Mouse (Mus musculus): ENCODE results near the gene B3galnt2.
"Not testable (repeated sequence)": the region's sequence is repeated elsewhere in the genome, so short reads cannot be mapped to it uniquely, and the experiment has no call there.

The B3galnt2 gene

DNA sequence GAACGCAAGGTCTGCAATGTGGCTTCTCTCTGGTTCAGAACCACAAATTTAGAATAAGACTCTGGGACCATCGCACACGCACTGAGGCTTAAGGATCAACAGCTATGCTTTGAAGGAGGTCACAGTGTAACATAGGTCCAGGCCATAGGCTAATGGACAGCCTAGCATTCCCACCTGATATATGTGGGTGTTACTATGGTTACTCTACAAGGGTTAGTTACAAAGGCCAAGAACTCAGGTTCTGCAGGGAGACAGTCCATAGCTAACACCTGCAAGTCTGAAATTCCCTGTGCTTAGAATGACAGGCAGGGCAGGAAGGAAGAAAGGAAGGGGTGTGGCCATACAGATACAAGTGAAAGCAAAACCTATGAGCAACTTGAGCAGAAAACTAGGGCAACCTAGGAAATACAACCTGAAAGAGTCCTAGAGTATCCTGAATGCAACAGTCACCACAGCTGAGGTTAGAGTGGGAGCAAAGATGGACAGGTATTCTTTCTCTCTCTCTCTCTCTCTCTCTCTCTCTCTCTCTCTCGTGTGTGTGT is 57.3 kb downstream of the B3galnt2 start:
- DNase-seq = no peak

DNA sequence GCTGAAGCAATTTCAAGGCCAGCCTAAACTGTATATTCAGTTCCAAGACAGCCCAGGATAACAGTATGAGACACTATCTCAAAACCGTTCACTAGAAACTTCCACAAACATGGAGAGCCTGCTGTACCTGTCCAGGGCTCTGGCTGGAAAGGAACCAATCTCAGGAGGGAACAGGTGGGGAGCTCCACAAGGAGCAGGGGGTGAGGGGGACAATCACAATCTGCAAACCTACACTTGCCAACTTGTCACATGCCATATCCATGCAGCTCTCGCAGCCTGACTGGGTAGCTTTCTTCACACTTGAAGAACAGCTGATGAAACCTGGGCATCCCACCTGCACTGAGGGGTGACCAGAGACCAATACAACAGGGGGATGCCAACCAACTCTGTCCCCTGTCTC is 59.7 kb downstream of the B3galnt2 start:
- no peak for DNase-seq

DNA sequence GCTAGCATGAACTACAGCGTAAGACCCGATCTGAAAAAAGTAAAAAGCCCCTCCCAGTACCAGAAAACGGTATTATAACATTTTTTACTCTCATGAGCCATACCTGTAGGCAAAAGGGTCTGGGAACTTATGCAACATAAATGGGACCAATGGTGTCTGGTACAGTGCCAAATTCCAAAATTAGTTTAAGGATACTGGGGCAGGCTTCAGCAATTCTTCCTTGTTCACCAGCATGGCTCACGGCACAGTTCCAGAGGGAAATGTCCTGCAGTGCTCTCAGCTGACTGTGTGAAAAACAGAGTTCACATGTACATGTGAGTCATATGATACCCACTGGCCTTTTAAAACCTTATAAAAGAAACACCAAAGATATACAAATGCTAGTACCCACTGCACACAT is 60.3 kb downstream of the B3galnt2 start:
- no peak for DNase-seq

DNA sequence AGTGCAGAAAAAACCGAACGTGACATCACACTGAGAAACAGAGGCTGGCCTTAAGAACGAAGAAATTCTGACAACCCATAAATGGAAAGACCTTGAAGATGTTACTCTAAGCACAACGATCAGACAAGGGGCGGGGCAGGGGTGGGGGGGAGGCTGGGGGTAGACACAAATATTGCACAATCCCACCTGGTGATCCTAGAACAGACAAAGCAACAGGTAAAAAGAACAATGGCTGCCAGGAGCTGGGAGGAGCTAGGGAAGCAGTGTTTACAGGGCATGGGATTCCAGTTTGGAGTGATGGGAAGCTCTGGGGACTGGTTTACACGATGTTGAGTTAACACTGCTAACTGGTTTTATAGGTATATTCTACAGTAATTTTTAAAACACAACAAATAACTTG is 61.3 kb downstream of the B3galnt2 start:
- no peak for DNase-seq

DNA sequence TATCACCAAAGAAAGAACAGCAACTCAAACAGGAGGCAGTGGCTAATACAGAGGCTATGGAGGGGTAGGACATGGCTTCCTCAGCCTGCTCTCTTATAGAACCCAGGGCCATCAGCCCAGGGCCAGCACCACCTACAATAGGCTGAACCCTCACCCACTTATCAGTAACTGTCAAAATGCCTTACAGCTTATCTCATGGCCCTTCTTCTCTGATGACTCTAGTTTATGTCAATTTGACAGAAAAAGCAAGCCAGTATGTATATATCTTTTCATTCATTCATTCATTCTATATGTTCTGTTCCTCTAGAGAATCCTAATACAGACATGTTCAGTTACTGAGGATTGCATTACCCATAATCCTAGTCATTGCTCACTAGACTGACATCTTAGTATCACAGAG is 64.0 kb downstream of the B3galnt2 start:
- no peak for DNase-seq

DNA sequence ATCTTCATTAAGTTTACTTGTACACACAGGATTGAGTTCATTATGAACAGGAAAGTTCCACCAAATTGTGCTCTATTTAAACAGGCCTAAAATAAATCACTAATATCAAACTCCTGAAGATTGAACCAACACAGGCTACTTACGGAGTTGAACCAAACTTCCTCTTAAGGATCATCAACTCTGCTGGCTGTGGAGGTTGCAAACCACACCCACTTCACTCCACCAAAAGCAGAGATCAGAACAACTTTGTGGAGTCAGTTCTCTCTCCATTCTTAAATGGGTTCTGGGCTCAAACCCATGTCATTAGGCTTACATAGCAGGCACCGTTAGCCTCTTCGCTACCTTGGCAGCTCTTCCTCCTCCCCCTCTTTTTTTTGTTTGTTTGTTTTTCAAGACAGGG is 64.6 kb downstream of the B3galnt2 start:
- DNase-seq = no peak

DNA sequence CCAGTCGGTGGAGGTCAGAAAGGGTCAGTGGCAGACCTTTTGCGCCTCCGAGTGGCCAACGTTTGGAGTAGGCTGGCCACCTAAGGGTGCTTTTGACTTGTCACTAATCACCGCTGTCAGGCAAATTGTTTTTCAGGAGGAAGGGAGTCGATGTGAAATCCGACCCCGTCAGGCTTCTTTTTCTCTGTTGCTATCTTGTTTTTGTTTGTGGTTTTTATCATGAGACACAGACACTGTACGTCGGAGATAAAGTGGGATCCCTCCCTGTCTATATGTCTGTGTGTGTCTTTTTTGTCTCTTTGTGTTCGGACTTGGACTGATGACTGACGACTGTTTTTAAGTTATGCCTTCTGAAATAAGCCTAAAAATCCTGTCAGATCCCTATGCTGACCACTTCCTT is 67.1 kb downstream of the B3galnt2 start:
- DNase-seq = not testable (repeated sequence)

DNA sequence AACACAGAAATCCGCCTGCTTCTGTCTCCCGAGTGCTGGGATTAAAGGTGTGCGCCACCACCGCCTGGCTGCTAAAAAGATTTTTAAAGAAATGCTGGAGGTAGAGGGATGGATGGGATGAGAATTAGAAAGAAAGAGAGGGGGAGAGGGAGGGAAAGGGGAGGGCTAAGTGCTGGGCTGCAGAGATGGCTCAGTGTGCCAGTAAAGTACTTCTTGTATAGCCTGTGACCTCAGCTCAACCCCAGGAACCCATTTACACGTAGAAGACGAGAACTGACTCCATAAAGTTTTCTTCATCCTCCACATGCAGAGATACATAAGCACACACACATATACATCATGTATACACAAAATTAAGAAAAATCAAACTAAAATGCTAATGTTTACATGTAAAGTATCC is 71.3 kb downstream of the B3galnt2 start:
- DNase-seq = no peak

DNA sequence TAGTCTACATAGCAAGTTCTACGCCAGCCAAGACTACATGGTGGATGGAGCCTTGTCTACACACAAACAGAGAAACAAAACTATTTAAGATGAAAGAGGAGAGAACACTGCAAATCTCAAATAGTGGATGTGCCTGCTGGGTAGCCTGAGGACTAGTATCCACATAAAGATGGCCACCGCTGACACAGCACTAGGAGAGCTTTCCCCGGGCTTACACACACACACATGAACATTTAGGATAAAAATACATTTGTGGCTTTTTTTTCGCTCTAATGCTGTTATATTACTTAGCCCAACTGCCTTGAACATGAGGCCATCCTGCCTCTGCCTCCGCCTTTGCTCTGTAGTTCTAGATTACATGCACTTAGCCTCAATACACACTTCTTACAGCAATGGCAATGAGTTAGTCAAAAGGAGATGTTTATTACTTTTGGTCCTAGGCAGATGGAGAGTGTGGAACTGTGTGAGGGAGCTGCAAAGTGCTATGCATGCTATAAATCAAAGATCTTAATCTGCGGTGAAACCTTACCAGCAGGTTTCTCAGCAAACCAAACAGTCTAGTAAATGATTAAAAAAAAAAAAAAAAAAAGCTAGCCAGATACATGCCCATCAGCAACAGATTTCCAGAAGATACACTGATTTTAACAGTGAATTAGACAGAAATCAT is 72.0 kb downstream of the B3galnt2 start:
- no peak for DNase-seq

DNA sequence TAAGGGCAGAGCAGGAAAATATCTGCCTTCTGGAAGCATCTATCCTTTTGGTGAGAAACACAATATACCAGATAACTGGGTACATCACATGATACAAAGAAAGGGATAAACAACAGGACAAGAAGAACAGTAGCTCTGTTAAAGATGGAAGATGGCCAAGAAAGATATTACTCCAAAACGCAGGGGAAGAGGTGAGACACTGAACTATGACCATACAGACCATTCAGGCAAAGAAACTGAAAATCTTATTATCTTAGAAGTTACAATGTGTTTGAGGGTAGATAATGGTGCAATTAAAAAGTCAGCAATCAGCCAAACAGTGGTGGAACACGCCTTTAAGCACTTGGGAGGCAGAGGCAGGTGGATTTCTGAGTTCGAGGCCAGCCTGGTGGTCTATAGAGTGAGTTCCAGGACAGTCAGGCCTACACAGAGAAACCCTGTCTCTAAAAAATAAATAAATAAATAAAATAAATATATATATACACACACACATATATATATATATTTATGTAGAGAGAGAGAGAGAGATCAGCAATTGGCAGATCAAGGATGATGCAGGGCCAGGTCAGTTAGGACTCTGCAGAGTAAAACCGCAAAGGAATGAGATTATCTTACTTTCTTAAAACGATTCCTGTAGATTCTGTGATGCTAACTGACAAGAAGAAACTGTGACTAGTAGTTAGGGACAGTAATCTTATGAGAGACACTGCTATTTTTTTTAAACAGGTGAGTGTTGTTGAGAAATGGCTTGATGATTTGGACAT is 79.2 kb downstream of the B3galnt2 start:
- DNase-seq = no peak

DNA sequence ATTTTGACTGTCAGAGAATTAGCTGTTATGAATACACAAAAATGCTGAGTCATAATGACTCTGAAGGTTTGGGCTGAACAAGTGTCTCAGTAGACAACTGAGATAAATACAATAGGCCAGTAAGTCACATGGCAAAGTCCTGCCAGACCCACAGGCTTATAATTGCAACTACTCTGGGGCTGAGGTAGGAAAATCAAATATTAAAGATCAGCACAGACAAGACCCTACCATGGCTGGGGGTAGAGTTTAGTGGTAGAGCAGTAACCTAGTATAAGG is 79.7 kb downstream of the B3galnt2 start:
- DNase-seq = peak; percentile 28

DNA sequence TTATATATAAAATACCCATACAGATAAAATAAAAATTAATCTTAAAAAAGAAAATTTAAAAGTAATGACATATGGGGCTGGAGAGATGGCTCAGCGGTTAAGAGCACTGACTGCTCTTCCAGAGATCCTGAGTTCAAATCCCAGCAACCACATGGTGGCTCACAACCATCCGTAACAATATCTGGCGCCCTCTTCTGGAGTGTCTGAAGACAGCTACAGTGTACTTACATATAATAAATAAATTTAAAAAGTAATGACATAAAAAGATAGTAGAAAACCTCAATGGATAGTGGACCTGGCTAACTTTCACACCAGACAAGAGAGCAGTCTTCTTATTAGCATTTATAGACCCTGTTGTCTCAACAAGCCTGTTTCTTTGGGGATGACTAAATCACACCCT is 81.1 kb downstream of the B3galnt2 start:
- DNase-seq = not testable (repeated sequence)

DNA sequence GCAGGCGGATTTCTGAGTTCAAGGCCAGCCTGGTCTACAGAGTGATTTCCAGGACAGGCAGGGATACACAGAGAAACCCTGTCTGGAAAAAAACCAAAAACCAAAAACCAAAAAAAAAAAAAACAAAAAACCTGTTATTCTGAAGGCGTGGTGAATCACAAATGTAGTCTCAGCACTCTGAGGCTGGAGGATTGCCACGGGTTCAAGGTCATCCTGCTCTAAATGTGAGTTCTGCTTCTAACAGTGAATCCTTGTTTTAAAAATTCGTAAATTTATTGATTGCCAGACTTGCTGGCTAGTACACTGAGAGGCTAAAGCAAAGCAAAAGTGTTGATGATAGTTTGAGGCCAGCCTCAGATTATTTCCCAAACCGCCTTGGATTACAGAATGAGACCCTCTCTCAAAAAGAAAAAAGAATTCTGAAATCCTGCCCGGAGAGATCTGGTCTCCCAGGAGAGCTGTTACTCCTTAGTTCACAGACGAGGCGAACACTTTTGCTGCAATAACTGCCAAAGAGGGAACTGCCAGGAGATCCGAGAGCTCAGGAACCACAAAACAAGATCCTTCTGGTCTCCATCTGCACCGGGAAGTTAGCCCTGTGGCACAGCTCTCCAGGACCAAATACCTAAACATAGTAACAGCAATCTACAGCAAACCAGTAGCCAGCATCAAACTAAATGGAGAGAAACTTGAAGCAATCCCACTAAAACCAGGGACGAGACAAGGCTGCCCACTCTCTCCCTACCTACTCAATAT is 81.8 kb downstream of the B3galnt2 start:
- DNase-seq = no peak

DNA sequence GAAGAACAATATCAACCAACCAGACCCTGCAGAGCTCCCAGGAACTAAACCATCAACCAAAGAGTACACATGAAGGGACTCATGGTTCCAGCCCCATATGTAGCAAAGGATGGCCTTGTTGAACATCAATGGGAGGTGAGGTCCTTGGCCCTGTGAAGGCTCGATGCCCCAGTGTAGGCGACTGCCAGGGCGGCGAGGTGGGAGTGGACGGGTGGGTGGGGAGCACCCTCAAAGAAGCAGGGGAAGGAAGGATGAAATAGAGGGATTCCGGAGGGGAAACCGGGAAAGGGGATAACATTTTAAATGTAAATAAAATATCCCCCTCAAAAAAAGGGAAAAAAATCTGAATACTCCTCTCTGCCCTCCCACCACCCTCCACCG is 84.6 kb downstream of the B3galnt2 start:
- DNase-seq = no peak

DNA sequence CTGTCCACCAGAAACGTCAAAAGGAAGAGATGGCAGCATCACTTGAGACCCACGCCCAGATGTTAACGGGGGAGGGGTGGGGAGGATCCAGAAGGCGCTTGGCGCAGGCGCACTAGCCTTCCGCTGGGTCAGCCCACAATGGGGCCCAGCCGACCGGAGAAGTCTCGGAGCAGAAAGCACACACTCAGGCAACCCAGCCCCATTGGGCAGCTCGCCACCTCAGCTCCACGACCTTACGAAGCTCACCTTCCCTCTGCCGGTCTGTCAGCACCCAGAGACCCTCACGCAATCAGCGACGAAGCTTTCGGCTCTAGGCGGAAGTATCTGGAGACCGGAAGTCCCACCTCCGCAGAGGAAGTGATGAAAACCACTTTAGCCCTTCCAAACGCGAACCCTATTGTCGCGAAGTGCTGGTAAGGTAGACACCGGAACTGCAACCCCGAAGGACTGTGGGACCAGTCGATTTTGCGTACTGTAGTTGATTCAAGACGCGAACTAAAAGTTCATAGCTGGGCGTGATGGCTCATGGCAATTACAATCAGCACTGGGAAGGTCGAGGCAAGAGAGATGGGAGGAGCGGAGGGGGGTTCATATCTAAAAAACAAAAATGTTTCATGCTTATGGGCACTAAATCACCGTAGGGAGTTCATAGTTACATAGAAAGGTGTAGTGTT is 85.2 kb downstream of the B3galnt2 start, which contains the start of gene Tbce:
Gene Tbce (minus strand): TSS at position 347 of the 674 bp plus-strand sequence.
- peak; percentile 93 for DNase-seq

DNA sequence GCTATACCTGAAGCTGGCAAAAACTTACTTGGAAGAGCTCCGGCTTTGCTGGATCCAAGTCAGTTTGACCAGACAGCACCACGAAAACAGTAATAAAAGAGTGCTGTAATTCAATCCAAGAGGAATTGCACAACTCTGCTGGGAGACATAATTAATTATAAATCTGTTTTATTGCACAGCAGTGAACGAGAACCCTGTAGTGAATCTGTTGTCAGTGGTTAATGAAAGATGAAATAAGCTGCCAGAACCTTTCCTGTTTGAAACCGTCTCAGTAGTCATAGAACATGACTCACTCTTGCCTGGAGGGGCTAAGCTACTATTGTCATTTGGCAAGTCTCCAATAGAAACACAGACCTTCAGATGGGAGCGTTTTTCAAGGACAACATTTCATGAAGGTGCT is 85.9 kb downstream of the B3galnt2 start:
- peak; percentile 24 for DNase-seq

DNA sequence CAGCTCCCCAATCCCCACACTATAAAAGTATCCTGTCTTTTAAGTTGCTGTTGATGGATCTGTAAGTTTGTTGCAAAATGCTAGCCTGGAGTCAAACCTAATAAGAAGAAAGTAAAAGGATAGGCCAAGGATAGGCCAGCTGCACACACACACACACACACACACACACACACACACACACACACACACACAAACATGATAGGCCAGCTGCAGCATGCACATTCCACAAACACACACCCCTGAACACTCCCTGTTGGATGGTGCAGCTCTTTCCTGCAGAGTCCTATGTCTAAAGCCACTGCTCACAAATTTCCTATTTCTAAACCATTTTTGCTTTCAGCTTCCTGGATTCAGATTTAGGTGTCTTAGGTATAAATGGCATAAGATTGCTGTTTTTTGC is 89.6 kb downstream of the B3galnt2 start:
- no peak for DNase-seq

DNA sequence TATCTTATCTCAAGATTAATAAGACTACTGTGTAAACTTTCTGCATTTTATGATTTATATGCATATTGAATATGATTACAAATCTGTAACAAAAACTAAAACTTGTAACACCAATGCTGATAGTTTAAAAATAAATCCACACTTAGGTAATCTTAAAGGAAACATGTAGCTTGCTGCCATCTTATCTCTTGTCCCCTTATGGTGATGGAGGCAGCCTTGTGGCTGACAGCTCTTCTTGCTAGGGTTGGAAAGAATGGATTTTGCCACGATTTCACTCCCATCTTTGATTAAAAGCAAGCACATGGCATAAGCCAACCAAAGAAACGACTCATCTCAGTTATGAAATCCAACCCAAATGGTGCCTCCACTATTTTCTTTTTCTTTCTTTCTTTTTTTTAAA is 90.3 kb downstream of the B3galnt2 start:
- DNase-seq = no peak

Measured in lung, postnatal 36 days (tissue).